Mouse (Mus musculus): ENCODE data around the gene Dhrs3. TPM values are rescaled to one million over a fixed set of nuclear protein-coding genes. Genes with fewer than 3 reads are reported as not detected.

The Dhrs3 gene
- total RNA-seq, 1 experiment: 5.3 TPM

DNA sequence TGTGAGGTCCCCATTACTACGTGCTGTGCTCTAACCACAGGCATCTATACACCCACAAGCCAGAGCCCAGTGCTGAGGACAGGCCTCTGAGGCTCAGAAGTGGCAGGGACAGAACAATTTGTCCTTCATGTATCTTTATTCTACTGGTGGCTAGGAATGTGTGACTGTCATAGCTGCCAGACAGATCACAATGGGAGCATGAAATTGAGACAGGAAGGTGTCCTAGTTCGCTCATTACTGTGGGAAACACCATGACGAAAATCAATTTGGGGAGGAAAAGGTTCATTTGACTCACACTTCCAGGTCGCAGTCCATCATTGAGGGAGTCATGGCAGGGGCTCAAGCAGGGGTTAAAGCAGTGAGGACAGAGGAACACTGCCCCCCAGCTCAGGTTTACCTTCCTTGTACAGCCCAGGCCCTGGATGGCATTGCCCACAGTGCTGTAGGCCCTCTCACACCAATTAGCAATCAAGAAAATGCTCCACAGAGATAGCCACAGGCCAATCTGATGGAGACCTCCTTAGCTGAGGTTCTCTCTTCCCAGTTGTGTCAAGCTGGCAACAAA is 47.3 kb downstream of the Dhrs3 start:
- H3K4me1 ChIP-seq (ENCODE audit: control insufficient read depth in 2 of 2, insufficient read depth in 2 of 2, low read length in 2 of 2, poor library complexity in 1 of 2): no peaks in the 10 kb centered on the region
- no peaks in the 10 kb centered on the region for H3K36me3 ChIP-seq (ENCODE audit: control insufficient read depth, insufficient read depth, low read length, poor library complexity, severe bottlenecking)
- H3K27ac ChIP-seq (ENCODE audit: insufficient read depth, low read depth, low read length, poor library complexity, severe bottlenecking): no peak overlapping the region
- no peaks in the 10 kb centered on the region for H3K9me3 ChIP-seq (ENCODE audit: control insufficient read depth, insufficient read depth, low read depth, low read length)
- no peak overlapping the region for H3K9ac ChIP-seq (ENCODE audit: insufficient read depth, low read depth, low read length, poor library complexity, severe bottlenecking)
- DNase-seq (ENCODE audit: low read depth, low spot score): no peak
- no peak for TF ChIP-seq ZNF384 (IDR thresholded peaks at IDR 0.05; ENCODE audit: low read depth, low read length)
- no peak overlapping the region for H3K4me3 ChIP-seq (ENCODE audit: insufficient read depth in 1 of 2, low read depth in 1 of 2, low read length in 2 of 2, poor library complexity in 1 of 2, severe bottlenecking in 1 of 2)
- in situ Hi-C loops (cut with MboI; ENCODE audit: low sequenced_read_pairs in 2 of 2, unreplicated experiment in 2 of 2): no loop called here

DNA sequence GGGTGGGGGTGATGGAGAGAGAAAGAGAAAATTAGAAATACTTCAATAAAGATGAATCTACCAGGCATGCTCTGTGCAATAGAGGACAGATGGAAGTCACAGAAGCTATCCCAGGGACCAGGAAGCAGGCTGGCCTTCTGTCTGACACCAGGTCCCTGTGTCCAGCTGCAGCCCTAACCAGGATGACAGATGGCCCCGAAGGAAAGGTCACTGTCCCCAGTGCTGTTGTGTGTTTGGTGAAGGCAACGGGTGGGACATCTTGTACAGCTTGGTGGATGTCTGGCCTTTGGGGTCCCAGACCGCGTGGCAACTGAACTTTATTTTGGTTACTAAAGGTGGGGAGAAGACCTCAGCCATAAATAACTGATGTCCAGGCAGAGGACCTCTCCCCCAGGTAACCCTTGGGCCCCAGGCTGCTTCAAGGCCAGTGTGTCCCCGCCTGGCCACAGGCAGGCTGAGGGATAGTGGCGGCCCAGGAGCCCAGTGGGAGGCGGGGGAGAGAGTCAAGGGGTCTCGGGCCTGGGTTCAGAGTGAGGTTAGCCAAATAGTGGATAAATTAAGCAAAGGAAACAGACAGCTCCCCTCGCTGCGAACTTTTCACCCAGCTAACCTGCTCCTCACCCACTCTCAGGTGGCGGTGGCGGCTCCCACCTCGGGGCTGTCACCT is 48.3 kb downstream of the Dhrs3 start:
- H3K27ac ChIP-seq (ENCODE audit: insufficient read depth, low read depth, low read length, poor library complexity, severe bottlenecking): no peak overlapping the region

DNA sequence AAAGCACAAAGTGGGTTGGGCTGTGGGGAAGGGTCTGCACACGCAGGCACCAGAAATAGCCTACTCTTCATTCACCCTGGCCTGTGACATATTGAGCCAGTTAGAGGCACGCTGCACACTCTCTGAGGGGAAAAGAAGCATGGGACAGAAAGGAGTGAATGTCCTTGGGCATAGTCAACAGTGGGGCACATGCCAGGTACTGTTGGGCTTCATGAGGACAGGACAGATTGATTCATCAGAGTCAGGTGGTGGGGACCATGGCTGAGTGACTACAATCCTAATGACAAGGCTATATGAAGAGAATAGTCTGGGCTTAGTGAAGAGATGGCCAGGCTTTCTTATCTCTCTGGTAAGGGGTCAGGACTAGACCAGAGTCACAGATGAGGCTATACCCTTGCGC is 49.8 kb downstream of the Dhrs3 start:
- in situ Hi-C loops (cut with MboI; ENCODE audit: low sequenced_read_pairs in 2 of 2, unreplicated experiment in 2 of 2): no loop called here
- no peaks in the 10 kb centered on the region for H3K36me3 ChIP-seq (ENCODE audit: control insufficient read depth, insufficient read depth, low read length, poor library complexity, severe bottlenecking)
- TF ChIP-seq ZC3H11A (IDR thresholded peaks at IDR 0.05; ENCODE audit: borderline replicate concordance, low read depth, low read length): no peak
- no peak for TF ChIP-seq HCFC1 (IDR thresholded peaks at IDR 0.05; ENCODE audit: borderline replicate concordance, insufficient read depth, low read length)
- TF ChIP-seq MAFK (IDR thresholded peaks at IDR 0.05; ENCODE audit: insufficient read depth, low read depth, low read length): no peak
- TF ChIP-seq CHD2 (IDR thresholded peaks at IDR 0.05; ENCODE audit: low read depth, low read length): no peak
- no peak for TF ChIP-seq ZNF384 (IDR thresholded peaks at IDR 0.05; ENCODE audit: low read depth, low read length)
- no peaks in the 10 kb centered on the region for H3K4me1 ChIP-seq (ENCODE audit: control insufficient read depth in 2 of 2, insufficient read depth in 2 of 2, low read length in 2 of 2, poor library complexity in 1 of 2)
- H3K27ac ChIP-seq (ENCODE audit: insufficient read depth, low read depth, low read length, poor library complexity, severe bottlenecking): no peak overlapping the region
- H3K9ac ChIP-seq (ENCODE audit: insufficient read depth, low read depth, low read length, poor library complexity, severe bottlenecking): no peak overlapping the region
- no peak overlapping the region for H3K4me3 ChIP-seq (ENCODE audit: insufficient read depth in 1 of 2, low read depth in 1 of 2, low read length in 2 of 2, poor library complexity in 1 of 2, severe bottlenecking in 1 of 2)
- H3K9me3 ChIP-seq (ENCODE audit: control insufficient read depth, insufficient read depth, low read depth, low read length): no peaks in the 10 kb centered on the region
- DNase-seq (ENCODE audit: low read depth, low spot score): no peak

More for the DNA sequence above, 48.3 kb downstream of the Dhrs3 start:
- H3K9me3 ChIP-seq (ENCODE audit: control insufficient read depth, insufficient read depth, low read depth, low read length): no peaks in the 10 kb centered on the region
- no peaks in the 10 kb centered on the region for H3K4me1 ChIP-seq (ENCODE audit: control insufficient read depth in 2 of 2, insufficient read depth in 2 of 2, low read length in 2 of 2, poor library complexity in 1 of 2)
- TF ChIP-seq ZNF384 (IDR thresholded peaks at IDR 0.05; ENCODE audit: low read depth, low read length) (no peak), MAFK (IDR thresholded peaks at IDR 0.05; ENCODE audit: insufficient read depth, low read depth, low read length) (no peak), CHD2 (IDR thresholded peaks at IDR 0.05; ENCODE audit: low read depth, low read length) (no peak), ZC3H11A (IDR thresholded peaks at IDR 0.05; ENCODE audit: borderline replicate concordance, low read depth, low read length) (no peak), HCFC1 (IDR thresholded peaks at IDR 0.05; ENCODE audit: borderline replicate concordance, insufficient read depth, low read length) (no peak)
- no peaks in the 10 kb centered on the region for H3K36me3 ChIP-seq (ENCODE audit: control insufficient read depth, insufficient read depth, low read length, poor library complexity, severe bottlenecking)
- no peak for DNase-seq (ENCODE audit: low read depth, low spot score)
- in situ Hi-C loops (cut with MboI; ENCODE audit: low sequenced_read_pairs in 2 of 2, unreplicated experiment in 2 of 2): no loop called here
- H3K9ac ChIP-seq (ENCODE audit: insufficient read depth, low read depth, low read length, poor library complexity, severe bottlenecking): no peak overlapping the region
- no peak overlapping the region for H3K4me3 ChIP-seq (ENCODE audit: insufficient read depth in 1 of 2, low read depth in 1 of 2, low read length in 2 of 2, poor library complexity in 1 of 2, severe bottlenecking in 1 of 2)

DNA sequence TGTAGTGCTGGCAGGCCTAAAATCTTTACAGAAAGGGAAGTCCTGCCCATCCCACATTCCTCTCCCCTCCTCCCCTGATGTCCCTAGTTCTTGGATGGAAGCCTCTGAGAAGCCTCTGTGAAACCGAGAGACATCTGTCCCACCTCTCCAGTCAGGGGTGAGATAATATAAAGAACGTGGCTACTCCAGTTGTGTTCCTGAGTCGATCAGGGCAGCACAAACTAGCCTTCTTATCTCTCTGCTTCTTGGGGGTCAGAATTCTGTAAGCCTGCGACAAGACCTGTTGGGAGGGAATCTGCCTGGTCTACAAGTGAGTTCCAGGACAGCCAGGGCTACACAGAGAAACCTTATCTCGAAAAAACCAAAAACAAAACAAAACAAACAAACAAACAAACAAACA is 50.6 kb downstream of the Dhrs3 start:
- TF ChIP-seq ZC3H11A (IDR thresholded peaks at IDR 0.05; ENCODE audit: borderline replicate concordance, low read depth, low read length) (no peak), MAFK (IDR thresholded peaks at IDR 0.05; ENCODE audit: insufficient read depth, low read depth, low read length) (no peak), CHD2 (IDR thresholded peaks at IDR 0.05; ENCODE audit: low read depth, low read length) (no peak), ZNF384 (IDR thresholded peaks at IDR 0.05; ENCODE audit: low read depth, low read length) (no peak), HCFC1 (IDR thresholded peaks at IDR 0.05; ENCODE audit: borderline replicate concordance, insufficient read depth, low read length) (no peak)
- H3K27ac ChIP-seq (ENCODE audit: insufficient read depth, low read depth, low read length, poor library complexity, severe bottlenecking): no peak overlapping the region
- in situ Hi-C loops (cut with MboI; ENCODE audit: low sequenced_read_pairs in 2 of 2, unreplicated experiment in 2 of 2): no loop called here
- H3K9ac ChIP-seq (ENCODE audit: insufficient read depth, low read depth, low read length, poor library complexity, severe bottlenecking): no peak overlapping the region
- no peak overlapping the region for H3K4me3 ChIP-seq (ENCODE audit: insufficient read depth in 1 of 2, low read depth in 1 of 2, low read length in 2 of 2, poor library complexity in 1 of 2, severe bottlenecking in 1 of 2)
- no peak for DNase-seq (ENCODE audit: low read depth, low spot score)
- no peaks in the 10 kb centered on the region for H3K36me3 ChIP-seq (ENCODE audit: control insufficient read depth, insufficient read depth, low read length, poor library complexity, severe bottlenecking)
- H3K4me1 ChIP-seq (ENCODE audit: control insufficient read depth in 2 of 2, insufficient read depth in 2 of 2, low read length in 2 of 2, poor library complexity in 1 of 2): no peaks in the 10 kb centered on the region
- no peaks in the 10 kb centered on the region for H3K9me3 ChIP-seq (ENCODE audit: control insufficient read depth, insufficient read depth, low read depth, low read length)

Measured in ES-E14 (cell line).